Mouse (Mus musculus) embryonic facial prominence, embryonic 14.5 days (tissue): ENCODE measurements at regions not wholly inside any gene's neighbourhood (a gene's known extent, or its start where the extent isn't known, plus 50 kb on each side); places are given as distances from the start of the nearest gene placed in this dataset.

Source experiments
- ATAC-seq: fragments of 200-750 bp; cut with Nextera tagmentation; 2 replicates; pipeline ENCODE4 v1.8.0; 2017; ENCODE audit warnings: low read depth, moderate number of reproducible peaks, moderate TSS enrichment
- DNase-seq: peaks from one replicate; pipeline ENCODE4 v3.0.0-alpha.2; 2015; ENCODE audit warnings: low spot score
- H3K27ac ChIP-seq: fragments of 300-500 bp; sonication (generic); replicated peaks from 2 replicates; pipeline ENCODE4 v1.5.1; 2014; ENCODE audit warnings: low read depth, mild to moderate bottlenecking, low read length, moderate library complexity
- H3K27me3 ChIP-seq: fragments of 300-500 bp; sonication (generic); replicated peaks from 2 replicates; pipeline ENCODE4 v1.6.1; 2014; ENCODE audit warnings: low read length; ENCODE audit not compliant: control insufficient read depth, insufficient read depth
- H3K36me3 ChIP-seq: fragments of 300-500 bp; sonication (generic); 2 replicates; pipeline ENCODE4 v1.6.1; 2014; ENCODE audit warnings: low read length, mixed read lengths; ENCODE audit not compliant: control insufficient read depth, insufficient read depth
- H3K4me1 ChIP-seq: fragments of 300-500 bp; sonication (generic); 2 replicates; pipeline ENCODE4 v1.6.1; 2014; ENCODE audit warnings: antibody characterized with exemption, low read length; ENCODE audit not compliant: control insufficient read depth, insufficient read depth
- H3K4me2 ChIP-seq: fragments of 300-500 bp; sonication (generic); 2 replicates; pipeline ENCODE4 v1.6.1; 2014; ENCODE audit warnings: low read depth, mild to moderate bottlenecking, low read length, moderate library complexity, mixed read lengths
- H3K4me3 ChIP-seq: fragments of 300-500 bp; sonication (generic); 2 replicates; pipeline ENCODE4 v1.5.1; 2014; ENCODE audit warnings: low read depth, mild to moderate bottlenecking, low read length
- H3K9ac ChIP-seq: fragments of 300-500 bp; sonication (generic); 2 replicates; pipeline ENCODE4 v1.6.1; 2014; ENCODE audit warnings: low read depth, mild to moderate bottlenecking, low read length, moderate library complexity, mixed read lengths
- H3K9me3 ChIP-seq: fragments of 300-500 bp; sonication (generic); 2 replicates; pipeline ENCODE4 v1.6.1; 2016; ENCODE audit warnings: low read length; ENCODE audit not compliant: control insufficient read depth
- WGBS: fragments of 180-500 bp; shearing (Covaris S2); extraction: QIAGEN DNeasy Blood & Tissue Kit; methylation state at CpG from one replicate; pipeline ENCODE4 v1.1.7; 2014; 5-methylcytosine and 5-hydroxymethylcytosine counted together

DNA sequence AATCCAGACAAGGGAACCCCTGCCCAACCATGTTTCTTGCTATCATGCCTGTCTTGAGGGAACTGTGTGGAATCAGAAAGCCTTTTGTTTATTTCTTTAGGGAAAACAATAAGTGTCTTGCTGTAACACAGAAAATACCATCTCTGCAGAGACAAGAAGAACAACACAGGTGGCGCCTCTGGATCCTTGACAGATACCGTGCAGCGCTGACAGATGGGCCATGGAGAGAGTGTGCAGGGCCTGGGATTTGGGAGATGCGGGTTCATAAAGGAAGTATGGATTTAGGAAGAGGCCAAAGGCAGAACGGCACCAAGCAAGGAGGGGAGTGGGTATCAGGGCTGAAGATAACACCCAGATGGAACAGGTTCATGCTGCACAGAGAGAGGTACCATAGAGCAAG, 209.3 kb downstream of the Drd1 start:
- Histone ChIP-seq H3K27ac (no peak overlapping the region), H3K36me3 (no peaks in the 10 kb centered on the region), H3K27me3 (no peaks in the 10 kb centered on the region), H3K9me3 (no peaks in the 10 kb centered on the region), H3K4me1 (no peaks in the 10 kb centered on the region), H3K4me3 (no peak overlapping the region), H3K9ac (no peak overlapping the region), H3K4me2 (no peak overlapping the region)
- no peak for DNase-seq
- WGBS = 86% methylated on average over 5 of the region's 5 CpGs
- ATAC-seq = no peak

DNA sequence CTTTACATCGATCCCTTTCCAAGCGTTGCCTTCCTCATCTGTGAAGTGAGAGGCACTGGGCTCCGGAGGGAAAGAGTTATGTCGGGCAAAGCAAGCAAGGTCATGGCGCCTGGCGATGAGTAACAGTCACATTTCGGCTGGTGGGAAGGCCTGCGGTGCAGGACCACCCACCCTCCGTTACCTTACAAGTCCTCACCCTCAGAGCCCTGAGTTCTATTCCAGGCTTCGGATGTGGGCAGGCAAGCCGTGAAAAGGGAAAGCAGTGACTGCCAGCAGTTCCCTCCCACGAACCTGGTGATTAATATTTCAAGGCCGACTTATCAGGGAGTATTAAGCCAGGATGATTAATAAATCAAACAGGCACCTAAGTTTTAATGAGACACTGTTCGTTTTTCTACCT, 209.7 kb downstream of the Drd1 start:
- Histone ChIP-seq H3K9me3 (no peaks in the 10 kb centered on the region), H3K9ac (no peak overlapping the region), H3K36me3 (no peaks in the 10 kb centered on the region), H3K4me1 (no peaks in the 10 kb centered on the region), H3K4me2 (no peak overlapping the region), H3K27me3 (no peaks in the 10 kb centered on the region), H3K27ac (no peak overlapping the region), H3K4me3 (no peak overlapping the region)
- ATAC-seq (no peak), DNase-seq (no peak)
- 83% methylated on average over 14 of the region's 14 CpGs for WGBS

DNA sequence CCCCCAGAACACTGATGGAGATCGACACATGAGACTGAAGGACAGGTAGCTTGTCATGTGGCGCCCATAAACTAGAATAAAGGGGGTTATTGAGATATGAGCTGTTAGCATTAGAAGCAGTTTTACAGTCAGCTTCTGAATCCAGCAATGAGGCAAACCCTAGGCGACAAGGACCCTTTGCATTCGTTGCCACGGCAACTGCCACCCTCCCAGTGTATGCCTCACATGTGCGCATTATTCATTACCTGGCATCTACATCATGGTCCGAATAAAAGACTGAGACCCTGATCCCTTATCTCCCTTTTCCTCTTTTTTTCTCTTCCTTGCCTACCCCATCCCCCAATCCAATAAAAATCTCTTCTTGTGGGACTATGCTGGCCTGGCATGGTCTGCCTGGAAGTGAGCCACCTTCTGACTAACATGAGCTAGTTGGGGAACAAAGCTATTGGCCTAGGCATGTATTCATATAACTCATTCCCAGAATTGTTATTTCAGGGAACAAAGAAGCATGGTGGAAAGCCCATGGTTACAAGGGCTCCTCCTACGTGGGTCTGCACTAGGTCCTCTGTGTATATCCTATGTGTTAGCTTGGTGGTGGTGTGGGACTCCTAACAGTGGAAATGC, 229.4 kb downstream of the Drd1 start:
- no peak for DNase-seq
- Histone ChIP-seq H3K27ac (no peak overlapping the region), H3K4me3 (no peak overlapping the region), H3K9ac (no peak overlapping the region), H3K4me2 (no peak overlapping the region), H3K9me3 (no peaks in the 10 kb centered on the region), H3K36me3 (no peaks in the 10 kb centered on the region), H3K27me3 (no peaks in the 10 kb centered on the region), H3K4me1 (no peaks in the 10 kb centered on the region)
- ATAC-seq = no peak
- WGBS = 74% methylated on average over 8 of the region's 8 CpGs

DNA sequence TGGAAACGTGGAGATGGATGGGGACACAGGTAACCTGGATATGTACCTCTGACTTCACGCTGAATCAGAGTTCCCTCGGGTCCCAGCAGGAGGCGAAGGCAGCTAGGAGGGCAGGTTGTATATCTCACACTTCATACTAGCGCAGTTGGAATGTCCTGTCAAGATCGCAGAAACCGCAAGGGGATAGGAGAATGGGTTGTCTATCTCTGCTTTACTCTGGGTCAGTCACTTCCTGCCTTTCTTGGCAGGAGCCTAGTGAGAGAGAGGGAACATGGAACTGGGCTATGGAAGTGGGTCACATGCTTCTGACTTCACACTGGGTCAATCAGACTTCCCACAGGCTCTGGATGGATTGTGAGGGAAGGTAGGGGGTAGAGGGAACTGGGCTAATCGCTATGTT, 233.4 kb downstream of the Drd1 start:
- no peaks in the 10 kb centered on the region for H3K36me3 ChIP-seq
- no peaks in the 10 kb centered on the region for H3K9me3 ChIP-seq
- DNase-seq = no peak
- no peaks in the 10 kb centered on the region for H3K27me3 ChIP-seq
- no peak overlapping the region for H3K4me3 ChIP-seq
- H3K4me2 ChIP-seq = no peak overlapping the region
- no peak overlapping the region for H3K9ac ChIP-seq
- H3K27ac ChIP-seq = no peak overlapping the region
- H3K4me1 ChIP-seq = no peaks in the 10 kb centered on the region
- no peak for ATAC-seq
- 79% methylated on average over 8 of the region's 8 CpGs for WGBS

DNA sequence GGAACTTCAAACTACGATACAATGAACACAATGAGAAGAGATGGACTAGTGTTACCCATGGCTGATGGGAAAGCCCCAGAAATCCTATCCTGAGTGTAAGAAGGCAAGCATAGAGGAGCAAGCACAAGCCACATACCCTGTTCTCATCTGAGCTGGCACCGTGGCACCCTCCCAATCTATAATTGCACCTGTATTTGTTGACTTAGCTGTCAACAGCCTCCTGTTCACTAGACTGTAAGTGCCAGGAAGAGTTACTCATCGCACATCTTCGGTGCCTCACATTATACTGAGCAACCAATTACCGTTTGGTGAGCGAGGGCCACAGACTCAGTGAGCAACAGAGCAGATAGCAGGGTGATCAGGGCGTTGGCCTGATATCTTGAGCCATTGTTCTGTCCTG, 239.9 kb downstream of the Drd1 start:
- Histone ChIP-seq H3K4me2 (no peak overlapping the region), H3K36me3 (no peaks in the 10 kb centered on the region), H3K9ac (no peak overlapping the region), H3K9me3 (no peaks in the 10 kb centered on the region), H3K4me3 (no peak overlapping the region), H3K4me1 (no peaks in the 10 kb centered on the region), H3K27me3 (peaks cover 8% of the 10 kb centered on the region), H3K27ac (no peak overlapping the region)
- WGBS = 85% methylated on average over 7 of the region's 7 CpGs
- ATAC-seq (no peak), DNase-seq (no peak)

DNA sequence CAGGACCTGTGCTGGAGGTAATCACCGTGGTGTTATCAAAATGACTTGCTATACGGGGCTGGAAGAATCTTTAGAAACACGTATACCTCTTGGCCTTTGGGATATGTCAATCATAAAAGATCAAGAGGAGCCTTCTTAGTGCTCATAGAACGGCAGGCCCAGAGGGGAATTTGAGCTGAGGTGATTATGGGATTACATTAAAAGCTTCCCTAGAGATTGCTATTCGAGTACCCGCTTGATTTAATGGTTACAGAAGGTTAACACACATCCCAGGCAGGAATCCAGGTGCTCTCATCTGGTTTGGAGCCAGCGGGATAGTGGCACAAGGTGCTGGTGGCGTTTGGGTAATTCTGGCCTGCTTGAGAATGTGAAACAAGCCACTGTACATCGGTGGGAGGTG, 241.4 kb downstream of the Drd1 start:
- DNase-seq (peak; percentile 56), ATAC-seq (no peak)
- Histone ChIP-seq H3K4me2 (no peak overlapping the region), H3K27me3 (peaks cover 8% of the 10 kb centered on the region), H3K27ac (no peak overlapping the region), H3K9me3 (no peaks in the 10 kb centered on the region), H3K36me3 (no peaks in the 10 kb centered on the region), H3K4me3 (no peak overlapping the region), H3K9ac (no peak overlapping the region), H3K4me1 (no peaks in the 10 kb centered on the region)
- 29% methylated on average over 9 of the region's 9 CpGs for WGBS

DNA sequence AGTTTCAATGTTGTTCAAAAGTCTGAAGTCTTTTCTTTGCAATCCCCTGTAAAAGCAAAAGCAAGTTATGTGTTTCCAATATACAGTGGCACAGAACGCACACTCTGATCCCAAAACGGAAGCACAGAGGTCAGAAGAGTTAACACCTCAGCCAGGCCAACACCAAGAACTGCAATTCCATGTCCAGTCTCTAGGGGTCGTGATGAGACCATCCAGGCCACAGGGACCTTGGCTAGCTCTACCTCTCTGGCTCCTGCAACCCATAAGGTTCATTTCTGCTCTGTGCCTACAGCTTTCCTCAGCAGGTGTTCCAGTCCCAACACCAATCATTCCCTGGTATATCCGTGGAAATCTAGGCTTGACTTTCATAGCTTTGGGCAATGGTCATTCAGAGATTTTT, 243.6 kb downstream of the Drd1 start:
- Histone ChIP-seq H3K27me3 (peaks cover 8% of the 10 kb centered on the region), H3K9me3 (no peaks in the 10 kb centered on the region), H3K27ac (no peak overlapping the region), H3K36me3 (no peaks in the 10 kb centered on the region), H3K4me2 (no peak overlapping the region), H3K4me3 (no peak overlapping the region), H3K9ac (no peak overlapping the region), H3K4me1 (peaks cover 13% of the 10 kb centered on the region)
- ATAC-seq = no peak
- DNase-seq = no peak
- 36% methylated on average over 4 of the region's 4 CpGs for WGBS

DNA sequence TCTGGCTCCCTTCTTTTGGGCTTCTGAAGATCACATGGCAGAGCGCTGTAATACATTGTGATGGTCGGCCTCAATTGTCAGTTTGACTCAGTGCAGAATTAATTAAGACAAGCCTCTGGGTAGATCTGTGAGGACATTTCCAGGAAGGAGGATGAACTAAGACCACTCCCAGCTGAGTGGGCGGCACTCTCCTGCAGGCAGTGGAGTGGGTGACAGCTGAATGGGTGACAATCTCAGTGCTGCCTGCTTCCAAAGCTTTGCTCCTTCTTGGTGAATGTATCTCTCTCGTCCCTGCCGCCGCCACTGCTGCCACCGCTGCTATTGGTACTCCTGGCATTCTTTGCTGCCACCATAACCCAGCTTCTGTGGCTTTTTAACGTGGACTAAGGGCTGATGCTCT, 244.4 kb downstream of the Drd1 start:
- 78% methylated on average over 8 of the region's 8 CpGs for WGBS
- Histone ChIP-seq H3K4me2 (no peak overlapping the region), H3K4me1 (peaks cover 13% of the 10 kb centered on the region), H3K9me3 (no peaks in the 10 kb centered on the region), H3K9ac (no peak overlapping the region), H3K4me3 (no peak overlapping the region), H3K27ac (no peak overlapping the region), H3K36me3 (no peaks in the 10 kb centered on the region), H3K27me3 (peaks cover 8% of the 10 kb centered on the region)
- ATAC-seq (no peak), DNase-seq (no peak)

DNA sequence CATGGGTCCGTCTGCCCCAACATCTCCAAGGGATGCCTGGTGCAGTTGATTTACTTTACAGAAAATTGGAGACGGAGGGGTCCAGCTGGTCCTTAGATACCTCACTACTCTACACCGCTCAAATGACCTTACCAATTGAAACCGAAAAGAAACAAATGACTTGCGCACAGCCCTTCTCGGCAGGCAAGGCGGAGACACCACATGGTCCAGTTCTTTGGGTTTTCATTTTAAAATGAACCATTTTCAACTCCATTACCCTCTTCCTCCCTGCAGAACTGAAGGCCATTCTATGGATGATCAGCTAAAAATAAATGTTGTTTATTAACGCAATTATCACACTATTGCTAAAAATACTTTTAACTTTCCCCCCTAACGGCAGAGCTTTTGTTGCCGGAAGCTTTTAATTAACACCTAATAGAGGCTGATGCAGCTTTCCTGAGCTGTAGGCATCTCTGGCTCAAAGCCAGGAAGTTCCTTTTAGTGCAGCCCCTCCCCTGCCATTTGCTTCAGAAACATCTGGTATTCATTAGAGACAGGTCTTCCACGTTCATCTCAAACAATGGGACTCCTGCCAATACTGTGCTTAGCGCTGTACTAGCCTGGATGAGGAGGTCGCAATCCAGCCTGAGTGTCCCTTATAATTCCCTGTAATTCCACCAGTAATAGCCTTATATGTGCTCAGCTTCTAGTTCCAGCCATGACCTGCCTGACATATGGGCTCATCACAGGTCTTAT, 247.5 kb downstream of the Drd1 start:
- Histone ChIP-seq H3K36me3 (no peaks in the 10 kb centered on the region), H3K4me1 (peaks cover 13% of the 10 kb centered on the region), H3K9ac (no peak overlapping the region), H3K27ac (no peak overlapping the region), H3K9me3 (no peaks in the 10 kb centered on the region), H3K4me2 (0 out of 2 replicates have a peak overlapping the region, but pooled peaks have one; percentile 17), H3K4me3 (no peak overlapping the region), H3K27me3 (peaks cover 8% of the 10 kb centered on the region)
- WGBS = 22% methylated on average over 13 of the region's 13 CpGs
- ATAC-seq = peak; percentile 85
- peak; percentile 93 for DNase-seq
